Mouse (Mus musculus) neural tube, embryonic 12.5 days (tissue): ENCODE results near the gene Olfr544. TPM values are rescaled to one million over a fixed set of nuclear protein-coding genes. Genes with fewer than 3 reads are reported as not detected.

Experiments used
- ATAC-seq: fragments of 200-750 bp; cut with Nextera tagmentation; 2 replicates; pipeline ENCODE4 v1.8.0; 2017; ENCODE audit warnings: low read depth, mild to moderate bottlenecking, moderate TSS enrichment, moderate library complexity; ENCODE audit not compliant: low FRiP score
- H3K27ac ChIP-seq: fragments of 300-500 bp; sonication (generic); 2 replicates; pipeline ENCODE4 v1.5.1; 2016
- H3K27me3 ChIP-seq: fragments of 300-500 bp; sonication (generic); replicated peaks from 2 replicates; pipeline ENCODE4 v1.6.1; 2016; ENCODE audit warnings: mild to moderate bottlenecking
- H3K36me3 ChIP-seq: fragments of 300-500 bp; sonication (generic); 2 replicates; pipeline ENCODE4 v1.6.1; 2016; ENCODE audit warnings: mild to moderate bottlenecking
- H3K4me1 ChIP-seq: fragments of 300-500 bp; sonication (generic); 2 replicates; pipeline ENCODE4 v1.6.1; 2016
- H3K4me2 ChIP-seq: fragments of 300-500 bp; sonication (generic); replicated peaks from 2 replicates; pipeline ENCODE4 v1.6.1; 2016; ENCODE audit warnings: mild to moderate bottlenecking
- H3K4me3 ChIP-seq: fragments of 300-500 bp; sonication (generic); 2 replicates; pipeline ENCODE4 v1.5.1; 2016
- H3K9ac ChIP-seq: fragments of 300-500 bp; sonication (generic); 2 replicates; pipeline ENCODE4 v1.6.1; 2016; ENCODE audit warnings: mild to moderate bottlenecking
- H3K9me3 ChIP-seq: fragments of 300-500 bp; sonication (generic); 2 replicates; pipeline ENCODE4 v1.6.1; 2016; ENCODE audit warnings: mild to moderate bottlenecking
- WGBS: fragments of 180-500 bp; shearing (Covaris S2); methylation state at CpG from one replicate; pipeline ENCODE4 v1.1.7; 2016; 5-methylcytosine and 5-hydroxymethylcytosine counted together
- polyA plus RNA-seq: library from polyadenylated mRNA; unstranded; fragments of >200 nt; fragmentation: Nextera tagmentation; extraction: Ambion mirVana; gene quantifications from 2 replicates; pipeline ENCODE4 v1.2.1, GENCODE M21; 2016

The Olfr544 gene
- polyA plus RNA-seq, 1 experiment from 2014 or later: 0.05 TPM

DNA sequence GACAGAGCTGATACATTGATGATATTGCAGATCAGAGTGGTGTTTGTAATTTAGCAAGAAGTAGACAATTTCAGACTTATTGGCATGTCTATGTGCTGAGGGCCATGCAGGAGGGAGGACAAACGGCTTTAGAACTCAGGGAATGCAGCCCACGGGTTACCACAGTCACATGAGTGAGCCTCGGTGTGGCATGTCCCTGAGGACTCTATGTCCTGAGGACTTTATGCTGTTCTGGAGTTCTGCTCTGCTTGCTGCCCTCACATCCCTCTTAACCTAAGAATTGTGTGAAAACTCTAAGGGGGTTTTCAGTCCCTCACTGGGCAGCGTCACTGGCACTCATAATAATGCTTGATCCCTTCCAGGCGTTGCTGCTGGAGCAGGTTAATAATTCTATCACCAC is 15.4 kb downstream of the Olfr544 start:
- Histone ChIP-seq H3K9me3 (no peaks in the 10 kb centered on the region), H3K4me1 (no peaks in the 10 kb centered on the region), H3K4me3 (no peak overlapping the region), H3K27ac (no peak overlapping the region), H3K27me3 (no peaks in the 10 kb centered on the region), H3K9ac (no peak overlapping the region), H3K4me2 (no peak overlapping the region), H3K36me3 (peaks cover 17% of the 10 kb centered on the region)
- no peak for ATAC-seq
- WGBS: 75% methylated on average over 5 of the region's 5 CpGs

DNA sequence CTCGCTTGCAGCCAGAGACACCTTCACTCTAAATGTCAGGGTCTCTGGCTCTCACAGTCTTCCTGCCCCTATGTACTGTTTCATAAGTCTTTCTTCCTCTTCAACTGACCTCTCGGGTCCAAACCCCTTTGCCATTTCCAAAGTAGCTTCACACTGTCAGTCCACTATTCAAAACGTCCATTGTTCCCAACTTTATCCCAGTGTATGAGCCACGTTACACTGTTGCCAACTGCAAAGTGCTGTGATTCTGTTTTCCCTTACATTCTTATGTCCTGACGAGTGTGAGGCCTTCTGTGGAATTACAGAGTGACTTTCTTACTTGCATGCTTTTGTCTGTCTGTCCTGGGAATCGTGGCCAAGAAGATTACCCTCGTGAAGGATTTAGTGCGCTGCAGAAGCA is 20.5 kb downstream of the Olfr544 start:
- 91% methylated on average over 8 of the region's 8 CpGs for WGBS

DNA sequence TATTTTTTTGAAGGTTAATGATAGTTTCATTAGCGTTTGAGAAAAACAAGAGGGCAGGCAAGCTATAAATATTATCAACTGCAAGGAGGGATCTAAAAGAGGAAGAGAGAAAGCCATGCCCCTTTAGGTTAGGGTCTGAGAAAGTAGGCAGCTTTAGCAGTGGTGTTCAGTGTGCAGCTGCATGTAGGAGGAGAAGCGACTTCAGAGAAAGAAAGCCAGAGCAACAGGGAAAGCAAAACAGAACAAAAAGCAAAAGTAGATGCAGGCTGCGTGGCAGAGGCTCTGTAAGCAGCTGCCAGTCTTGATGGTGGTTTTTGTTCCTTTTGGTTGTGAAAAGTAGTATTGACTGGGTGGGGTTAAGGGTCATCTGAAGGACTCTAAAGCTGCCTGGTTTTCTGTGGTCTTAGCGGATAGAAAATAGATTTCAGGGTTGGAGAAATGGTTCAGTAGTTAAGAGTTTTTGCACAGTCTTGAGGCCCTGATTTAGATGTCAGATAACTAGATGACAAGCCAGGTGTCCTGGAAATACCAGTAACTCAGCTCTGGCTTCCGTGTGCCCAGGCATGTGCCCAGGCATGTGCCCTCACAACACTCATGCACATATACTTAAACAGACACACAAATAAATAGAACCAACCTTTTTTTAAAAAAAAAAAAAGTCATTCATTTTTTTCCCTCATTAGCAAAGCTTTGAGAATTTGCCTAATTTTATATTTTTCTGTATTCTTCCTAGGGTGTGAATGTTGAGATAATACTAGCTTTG is 29.3 kb downstream of the Olfr544 start:
- no peak overlapping the region for H3K27ac ChIP-seq
- ATAC-seq: no peak
- H3K4me3 ChIP-seq: no peak overlapping the region
- H3K4me1 ChIP-seq: no peaks in the 10 kb centered on the region
- H3K9me3 ChIP-seq: no peaks in the 10 kb centered on the region
- no peak overlapping the region for H3K4me2 ChIP-seq
- H3K36me3 ChIP-seq: peaks cover 79% of the 10 kb centered on the region
- H3K9ac ChIP-seq: no peak overlapping the region
- WGBS: 86% methylated on average over 5 of the region's 5 CpGs
- no peaks in the 10 kb centered on the region for H3K27me3 ChIP-seq

More for the DNA sequence above, 20.5 kb downstream of the Olfr544 start:
- Histone ChIP-seq H3K27me3 (no peaks in the 10 kb centered on the region), H3K9ac (no peak overlapping the region), H3K36me3 (peaks cover 62% of the 10 kb centered on the region), H3K4me1 (no peaks in the 10 kb centered on the region), H3K9me3 (no peaks in the 10 kb centered on the region), H3K4me3 (no peak overlapping the region), H3K27ac (no peak overlapping the region), H3K4me2 (no peak overlapping the region)
- no peak for ATAC-seq

DNA sequence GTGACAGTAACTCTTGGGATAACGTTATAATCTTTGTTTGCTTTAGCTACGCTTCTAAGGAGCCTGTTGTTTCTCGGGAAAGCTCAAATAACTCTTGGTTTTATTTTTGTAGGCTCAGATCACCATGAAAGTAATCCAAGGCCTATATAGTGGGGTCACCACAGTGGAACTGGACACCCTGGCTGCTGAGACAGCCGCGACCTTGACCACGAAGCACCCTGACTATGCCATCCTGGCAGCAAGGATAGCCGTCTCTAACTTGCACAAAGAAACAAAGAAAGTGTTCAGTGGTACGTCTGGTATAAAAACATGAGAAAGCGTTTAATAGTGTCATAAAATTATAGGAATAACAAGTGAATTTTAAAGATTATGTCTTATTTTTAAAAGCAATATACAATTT is 41.7 kb downstream of the Olfr544 start:
- H3K4me2 ChIP-seq: no peak overlapping the region
- no peaks in the 10 kb centered on the region for H3K9me3 ChIP-seq
- H3K27ac ChIP-seq: no peak overlapping the region
- no peak overlapping the region for H3K4me3 ChIP-seq
- no peak overlapping the region for H3K9ac ChIP-seq
- ATAC-seq: no peak
- WGBS: 93% methylated on average over 9 of the region's 9 CpGs
- peaks cover 12% of the 10 kb centered on the region; the same call in 1 of the 2 replicates for H3K4me1 ChIP-seq
- H3K27me3 ChIP-seq: no peaks in the 10 kb centered on the region
- H3K36me3 ChIP-seq: peaks cover 58% of the 10 kb centered on the region

DNA sequence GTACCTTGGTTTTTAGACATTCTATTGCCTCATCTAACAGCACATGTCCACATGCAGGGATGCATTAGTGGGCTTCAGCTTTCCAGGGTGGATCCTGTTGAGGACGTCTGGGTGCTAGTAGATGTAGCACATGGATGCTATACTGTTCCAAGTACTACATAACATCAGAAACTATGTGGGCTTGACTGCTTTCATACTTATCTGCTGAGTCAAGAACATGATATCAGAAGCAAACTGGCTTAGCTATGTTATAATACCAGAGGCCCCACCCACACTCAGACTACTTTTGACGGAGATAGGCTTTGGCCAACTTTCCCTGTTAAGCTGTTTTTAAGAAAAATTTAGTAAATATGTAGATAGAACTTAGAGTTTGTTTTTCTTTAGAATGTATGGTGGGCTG is 43.8 kb downstream of the Olfr544 start:
- H3K4me2 ChIP-seq: no peak overlapping the region
- no peak overlapping the region for H3K27ac ChIP-seq
- H3K4me1 ChIP-seq: peaks cover 12% of the 10 kb centered on the region; the same call in 1 of the 2 replicates
- H3K9me3 ChIP-seq: no peaks in the 10 kb centered on the region
- no peak for ATAC-seq
- no peak overlapping the region for H3K9ac ChIP-seq
- 92% methylated on average over 2 of the region's 2 CpGs for WGBS
- no peaks in the 10 kb centered on the region for H3K27me3 ChIP-seq
- peaks cover 39% of the 10 kb centered on the region for H3K36me3 ChIP-seq
- no peak overlapping the region for H3K4me3 ChIP-seq

DNA sequence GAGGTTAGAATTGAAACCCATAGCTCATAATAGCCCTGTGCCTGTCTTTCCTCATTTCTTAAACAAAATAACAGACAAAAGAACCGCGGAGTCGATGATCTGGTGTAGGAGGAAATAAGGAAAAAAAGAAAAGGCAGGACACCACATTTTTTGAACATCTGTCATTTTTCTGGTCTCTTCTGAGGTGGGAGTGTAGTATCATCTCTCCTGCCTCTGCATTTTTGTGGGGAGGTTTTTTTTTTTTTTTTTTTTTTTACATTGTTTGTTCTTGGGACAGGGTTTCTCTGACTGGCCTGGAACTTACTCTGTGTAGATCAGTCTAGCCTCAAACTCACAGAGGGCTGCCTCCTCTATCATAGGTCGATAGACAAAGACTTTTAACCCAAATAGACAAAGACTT is 45.7 kb downstream of the Olfr544 start:
- H3K4me2 ChIP-seq: peak overlapping the region; percentile 78
- peaks cover 27% of the 10 kb centered on the region for H3K36me3 ChIP-seq
- peaks cover 12% of the 10 kb centered on the region; the same call in 1 of the 2 replicates for H3K4me1 ChIP-seq
- no peak for ATAC-seq
- peak overlapping the region; percentile 81 for H3K9ac ChIP-seq
- H3K27ac ChIP-seq: no peak overlapping the region
- peak overlapping the region; percentile 89 for H3K4me3 ChIP-seq
- H3K9me3 ChIP-seq: no peaks in the 10 kb centered on the region
- H3K27me3 ChIP-seq: 0 out of 2 replicates have a peak, but pooled peaks cover 6% of the 10 kb centered on the region
- 3% methylated on average over 4 of the region's 4 CpGs for WGBS

DNA sequence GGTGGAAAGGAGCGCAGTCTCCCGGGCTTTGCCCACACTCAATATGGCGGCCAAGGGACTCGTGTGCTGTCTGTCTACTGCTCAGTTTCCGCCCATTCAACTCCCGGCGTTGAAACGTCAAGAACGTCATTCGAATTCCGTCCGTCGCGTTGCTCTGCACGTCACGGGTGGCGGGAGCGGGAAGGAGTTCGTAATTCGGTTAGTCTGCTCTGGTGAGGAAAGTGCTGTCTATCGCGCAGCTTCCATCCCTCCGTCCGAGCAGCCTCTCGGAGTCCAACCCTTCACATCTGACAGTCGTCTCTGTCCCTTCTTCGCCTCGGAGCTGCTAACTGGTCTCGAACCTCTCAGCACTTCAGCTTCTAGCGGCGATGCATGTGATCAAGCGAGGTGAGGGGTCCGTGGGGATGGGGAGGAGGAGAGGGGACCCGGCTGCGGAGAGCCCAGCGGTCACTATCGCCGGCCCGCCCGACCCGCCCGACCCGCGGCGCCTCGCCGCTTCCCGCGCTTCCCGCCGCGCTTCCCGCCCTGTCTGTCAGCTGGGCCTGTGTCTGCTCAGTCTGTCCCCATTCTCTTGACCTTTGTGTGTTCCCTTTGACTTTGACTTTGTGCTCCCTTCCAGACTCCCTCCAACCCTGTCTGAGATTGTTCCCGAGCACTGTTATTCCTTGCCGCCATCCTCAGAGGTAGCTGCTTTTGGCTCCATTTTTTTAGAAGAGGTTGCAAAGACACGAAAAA is 46.3 kb downstream of the Olfr544 start, which contains the start of gene Rrm1:
TSS of gene Rrm1 (plus strand) at position 39 of the 735 bp plus-strand sequence.
- Histone ChIP-seq H3K36me3 (peaks cover 23% of the 10 kb centered on the region), H3K9me3 (no peaks in the 10 kb centered on the region), H3K4me3 (peak within 1 kb of the TSS; percentile 89), H3K4me2 (peak within 1 kb of the TSS; percentile 78), H3K27me3 (0 out of 2 replicates have a peak, but pooled peaks cover 6% of the 10 kb centered on the region), H3K27ac (0 out of 2 replicates have a peak within 1 kb of the TSS, but pooled peaks have one; percentile 50), H3K4me1 (peaks cover 12% of the 10 kb centered on the region; the same call in 1 of the 2 replicates), H3K9ac (peak within 1 kb of the TSS; percentile 81)
- peak; percentile 99 for ATAC-seq
- WGBS: under 1% methylated on average over 54 of the region's 56 CpGs

DNA sequence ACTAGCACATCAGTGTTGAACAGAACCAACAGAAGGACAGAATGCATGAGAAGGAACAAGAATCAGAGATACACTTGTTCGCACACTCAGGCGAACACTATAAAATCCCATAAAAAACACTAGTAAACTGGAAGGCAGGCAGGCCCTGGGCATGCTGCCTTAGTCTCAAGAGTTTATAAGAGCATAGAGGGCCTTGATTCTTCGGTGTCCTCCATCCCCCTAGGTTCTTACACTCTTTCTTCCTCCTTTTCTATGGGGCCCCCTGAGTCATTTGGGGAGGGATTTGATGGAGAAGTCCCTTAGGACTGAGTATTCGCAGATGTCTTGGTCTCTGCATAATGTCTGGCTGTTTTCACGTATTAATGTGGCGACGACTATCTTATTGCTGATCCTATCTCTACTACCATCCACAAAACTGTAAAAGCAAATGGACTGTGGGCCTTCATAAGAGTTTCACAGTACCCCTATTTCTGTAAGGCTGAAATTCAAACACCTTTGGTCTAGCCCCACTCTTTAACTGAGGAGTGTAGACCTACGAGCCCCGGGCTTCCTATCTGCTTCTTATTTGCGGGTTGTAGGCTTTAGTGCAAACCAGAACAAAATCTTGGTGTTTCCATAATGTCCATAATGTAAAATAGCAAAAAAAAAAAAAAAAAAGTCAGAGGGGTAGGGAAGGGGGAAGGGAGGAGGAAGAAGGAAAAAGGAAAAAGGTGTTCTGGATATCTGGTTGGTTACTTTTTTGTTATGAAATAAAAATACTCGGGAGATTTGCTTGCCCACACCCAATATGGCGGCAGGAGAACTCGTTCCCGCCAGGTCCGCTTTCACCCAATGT is 47.1 kb downstream of the Olfr544 start:
- no peak overlapping the region for H3K27ac ChIP-seq
- no peaks in the 10 kb centered on the region for H3K9me3 ChIP-seq
- H3K4me1 ChIP-seq: peaks cover 12% of the 10 kb centered on the region; the same call in 1 of the 2 replicates
- peak overlapping the region; percentile 89; the same call in 1 of the 2 replicates for H3K4me3 ChIP-seq
- peaks cover 15% of the 10 kb centered on the region for H3K36me3 ChIP-seq
- 0 out of 2 replicates have a peak, but pooled peaks cover 6% of the 10 kb centered on the region for H3K27me3 ChIP-seq
- H3K4me2 ChIP-seq: peak overlapping the region; percentile 78
- ATAC-seq: peak; percentile 1; the same call in 1 of the 2 replicates
- WGBS: 54% methylated on average over 15 of the region's 15 CpGs
- no peak overlapping the region for H3K9ac ChIP-seq

DNA sequence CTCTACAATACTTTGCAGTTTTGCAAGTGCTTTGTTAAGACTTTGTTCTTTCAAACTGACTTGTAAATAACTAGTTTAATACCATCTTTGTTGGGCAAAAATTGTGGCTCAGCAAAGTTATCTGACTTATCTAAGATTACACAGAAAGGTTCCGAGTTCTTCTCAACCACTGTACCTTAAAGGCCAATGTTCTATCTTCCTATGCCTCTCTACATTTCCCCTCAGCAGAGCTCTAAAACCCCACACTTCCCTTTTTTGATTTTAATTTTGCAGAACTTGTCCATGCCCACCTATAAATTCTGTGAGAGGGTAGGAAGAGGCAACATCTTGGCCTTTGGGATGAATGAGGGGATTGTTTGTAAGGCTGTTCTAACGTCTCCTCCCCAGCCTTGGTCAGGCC is 53.8 kb downstream of the Olfr544 start:
- no peaks in the 10 kb centered on the region for H3K4me1 ChIP-seq
- H3K27ac ChIP-seq: no peak overlapping the region
- no peak overlapping the region for H3K9ac ChIP-seq
- no peak for ATAC-seq
- no peaks in the 10 kb centered on the region for H3K9me3 ChIP-seq
- H3K4me2 ChIP-seq: no peak overlapping the region
- 0 out of 2 replicates have a peak, but pooled peaks cover 6% of the 10 kb centered on the region for H3K27me3 ChIP-seq
- H3K36me3 ChIP-seq: no peaks in the 10 kb centered on the region; the same call in 1 of the 2 replicates
- H3K4me3 ChIP-seq: no peak overlapping the region
- 79% methylated on average over 2 of the region's 2 CpGs for WGBS
